10 mouse cellular contexts compared by ENCODE assay signal in genomic region chr14:67996790-67997417, GRCm38 (mm10).
"Had no signal": no experiment of that assay in that cellular context is flagged by ENCODE, and none has a peak within 500 bp of the region (broad histone marks: within the 10 kb centered on the region; RNA-seq: fewer than 3 reads in every experiment).

No protein-coding gene starts in this region.

- DNase-seq: liver; liver, embryonic 13.5 days; lung, adult 18-20 months; right cerebral cortex, postnatal 14 days; thymus, postnatal 36 days had no signal

- H3K36me3 ChIP-seq: limb, embryonic 12.5 days; liver, embryonic 13.5 days; midbrain, embryonic 12.5 days; neural tube, embryonic 13.5 days had no signal

- H3K4me2 ChIP-seq: limb, embryonic 12.5 days; liver, embryonic 13.5 days; midbrain, embryonic 12.5 days; neural tube, embryonic 13.5 days had no signal

- H3K4me3 ChIP-seq: limb, embryonic 12.5 days; liver, embryonic 13.5 days; midbrain, embryonic 12.5 days; neural tube, embryonic 13.5 days had no signal

- H3K4me1 ChIP-seq: limb, embryonic 12.5 days; liver, embryonic 13.5 days; midbrain, embryonic 12.5 days had no signal

- ATAC-seq: hindbrain, postnatal 0 days; midbrain, embryonic 16.5 days had no signal

- H3K9me3 ChIP-seq: limb, embryonic 12.5 days; midbrain, embryonic 12.5 days had no signal

- H3K27me3 ChIP-seq: liver, embryonic 13.5 days; neural tube, embryonic 13.5 days had no signal

- H3K27ac ChIP-seq: hindbrain, postnatal 0 days; limb, embryonic 12.5 days; liver, embryonic 13.5 days; midbrain, embryonic 12.5 days; neural tube, embryonic 13.5 days had no signal

- H3K9ac ChIP-seq: limb, embryonic 12.5 days; liver, embryonic 13.5 days; midbrain, embryonic 12.5 days; neural tube, embryonic 13.5 days had no signal
